Mouse (Mus musculus): ENCODE measurements around the gene Acap1.

DNA sequence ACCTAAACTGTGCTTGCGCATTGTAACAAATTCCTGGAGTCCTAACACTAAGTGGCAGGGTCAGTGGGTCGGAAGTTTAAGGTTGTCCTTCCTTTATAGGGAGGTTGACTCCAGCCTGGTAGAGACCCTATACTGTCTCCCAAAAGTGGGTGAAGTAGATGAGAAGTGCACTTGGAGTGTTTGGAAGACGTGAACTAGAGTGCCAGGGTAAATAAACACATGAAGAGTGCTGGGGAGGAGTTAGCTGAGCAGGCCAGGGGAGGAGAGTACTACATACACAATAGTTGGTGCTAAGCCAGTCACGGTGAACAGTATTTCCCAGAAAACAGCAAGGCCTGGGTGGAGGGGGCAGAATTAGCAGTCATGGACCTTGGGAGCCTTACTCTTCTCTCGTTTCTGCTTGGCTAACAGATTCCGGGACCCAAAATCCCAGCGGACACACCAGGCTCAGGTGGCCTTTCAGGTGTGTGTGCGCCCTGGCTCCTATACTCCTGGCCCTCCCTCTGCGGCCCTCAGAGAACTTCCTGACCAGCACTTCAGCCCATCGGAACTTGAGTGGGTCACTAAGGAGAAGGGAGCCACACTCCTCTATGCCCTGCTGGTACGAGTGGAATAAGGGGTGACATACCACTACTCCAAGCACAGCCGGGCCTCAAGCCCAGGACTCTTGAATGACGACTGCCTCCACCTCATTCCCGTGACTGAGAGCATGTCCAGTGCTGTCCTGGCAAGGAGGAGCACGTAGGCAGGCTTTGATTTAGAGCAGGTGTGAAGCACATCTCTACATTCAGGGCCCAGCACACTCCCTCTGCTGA lies 17.6 kb upstream of the Acap1 start:
- TF ChIP-seq POLR2A (IDR thresholded peaks at IDR 0.05; ENCODE audit: insufficient read depth, low read depth, low read length): no peak
- TF ChIP-seq EP300 (IDR thresholded peaks at IDR 0.05; ENCODE audit: insufficient read depth, low read depth, low read length): no peak

Data from heart, adult 2 months (tissue).